Mouse (Mus musculus) MEL (cell line): ENCODE data around the gene Fermt2.

Source experiments
- CTCF ChIP-seq, 3 experiments: IDR thresholded peaks in 2 of 3; conservative IDR thresholded peaks in 1 of 3; 2 replicates each; pipeline ENCODE4 v1.5.1; 2011 to 2012; ENCODE audit warnings: low read length in 3 of 3, low read depth in 2 of 3, mild to moderate bottlenecking in 2 of 3, improper control_type of control experiment in 1 of 3, inconsistent platforms in 1 of 3, mixed read lengths in 1 of 3, moderate library complexity in 1 of 3; ENCODE audit not compliant: control insufficient read depth in 1 of 3, insufficient read depth in 1 of 3, poor library complexity in 1 of 3, severe bottlenecking in 1 of 3
- EP300 ChIP-seq, 2 experiments: IDR thresholded peaks; 2 replicates each; pipeline ENCODE4 v1.6.1; 2011; ENCODE audit warnings: improper control_type of control experiment in 2 of 2, low read length in 2 of 2, low read depth in 1 of 2, mild to moderate bottlenecking in 1 of 2
- MAZ ChIP-seq: IDR thresholded peaks from 2 replicates; pipeline ENCODE4 v1.6.1; 2012; ENCODE audit warnings: low read depth, mild to moderate bottlenecking, inconsistent platforms, low read length, improper control_type of control experiment
- MEF2A ChIP-seq: IDR thresholded peaks from 2 replicates; pipeline ENCODE4 v1.6.1; 2014; ENCODE audit warnings: low read depth, mild to moderate bottlenecking, inconsistent platforms, low read length, improper control_type of control experiment; ENCODE audit not compliant: poor library complexity, insufficient replicate concordance, severe bottlenecking; ENCODE audit errors: extremely low read depth
- MXI1 ChIP-seq: IDR thresholded peaks from 2 replicates; pipeline ENCODE4 v1.6.1; 2011; ENCODE audit warnings: mild to moderate bottlenecking, low read depth, low read length, improper control_type of control experiment
- ZC3H11A ChIP-seq: IDR thresholded peaks from 2 replicates; pipeline ENCODE4 v1.6.1; 2012; ENCODE audit warnings: low read depth, mild to moderate bottlenecking, inconsistent platforms, low read length, improper control_type of control experiment

DNA sequence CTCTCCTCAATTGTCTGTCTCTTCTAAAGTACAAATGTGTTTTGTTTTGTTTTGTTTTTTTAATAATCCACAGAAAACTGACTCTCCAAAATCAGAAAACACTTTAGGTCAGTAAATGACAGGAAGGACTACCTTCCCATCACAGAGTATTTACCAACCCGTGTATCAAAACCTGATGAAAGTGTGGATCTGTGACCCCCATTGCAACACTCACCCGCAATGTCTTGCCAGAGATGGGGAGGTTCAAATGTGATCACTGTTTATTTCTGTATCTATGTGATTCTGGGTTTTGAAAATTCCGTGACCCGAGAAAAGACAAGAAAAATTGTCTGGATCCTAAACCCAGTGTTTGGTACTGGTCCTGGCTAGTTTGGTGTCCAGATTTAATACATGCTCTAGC, 113.7 kb downstream of the Fermt2 start:
- no peak for TF ChIP-seq EP300 (IDR thresholded peaks at IDR 0.05; ENCODE audit: low read depth in 1 of 2, low read length in 2 of 2)
- TF ChIP-seq MEF2A, result no peak
- no peak for TF ChIP-seq CTCF (IDR thresholded peaks at IDR 0.05 in 2 of 3, conservative IDR thresholded peaks at IDR 0.05 in 1 of 3; ENCODE audit: control insufficient read depth in 1 of 3, insufficient read depth in 1 of 3, low read depth in 2 of 3, low read length in 3 of 3, poor library complexity in 1 of 3, severe bottlenecking in 1 of 3)
- TF ChIP-seq MAZ, result no peak
- TF ChIP-seq ZC3H11A, result no peak
- TF ChIP-seq MXI1, result no peak
